Mouse (Mus musculus): Measurements from ENCODE around the gene Adgrg1. TPM values are rescaled to one million over a fixed set of nuclear protein-coding genes. Genes with fewer than 3 reads are reported as not detected.
"Not testable (repeated sequence)": the region's sequence is repeated elsewhere in the genome, so short reads cannot be mapped to it uniquely, and the experiment has no call there.

Gene Adgrg1
- total and polyA plus RNA-seq, 2 experiments, result 0.55 to 4.2 TPM

GRCm38 (mm10) chr8:95023201-95023600, 48.6 kb downstream of the Adgrg1 start:
- H3K79me2 ChIP-seq (ENCODE audit: control insufficient read depth, insufficient read depth, low read length), result no peaks in the 10 kb centered on the region
- TF ChIP-seq CTCF (IDR thresholded peaks at IDR 0.05; ENCODE audit: low read depth, low read length), result no peak
- no peak for TF ChIP-seq POLR2A (IDR thresholded peaks at IDR 0.05; ENCODE audit: extremely low read depth, insufficient read depth, low read length)
- no peak overlapping the region for H3K27ac ChIP-seq (replicated peaks; ENCODE audit: insufficient read depth, low read depth, low read length)
- H3K4me1 ChIP-seq (ENCODE audit: control insufficient read depth, insufficient read depth, low read length), result 0 out of 2 replicates have a peak, but pooled peaks cover 3% of the 10 kb centered on the region
- 47% methylated on average over 8 of the region's 8 CpGs for WGBS
- H3K9ac ChIP-seq (ENCODE audit: low read depth, low read length), result no peak overlapping the region
- H3K27me3 ChIP-seq (ENCODE audit: control insufficient read depth, insufficient read depth, low read length), result 0 out of 2 replicates have a peak, but pooled peaks cover 2% of the 10 kb centered on the region
- no peak overlapping the region for H3K4me3 ChIP-seq (ENCODE audit: insufficient read depth, low read depth, low read length)
- no peaks in the 10 kb centered on the region for H3K36me3 ChIP-seq (ENCODE audit: control insufficient read depth, insufficient read depth, low read length)
- DNase-seq (ENCODE audit: extremely low read depth, low read depth, low spot score), result no peak

GRCm38 (mm10) chr8:95024387-95024786, 49.8 kb downstream of the Adgrg1 start:
- WGBS, result 80% methylated on average over 4 of the region's 4 CpGs
- no peak for DNase-seq (ENCODE audit: extremely low read depth, low read depth, low spot score)

GRCm38 (mm10) chr8:95025421-95025820, 50.9 kb downstream of the Adgrg1 start:
- H3K79me2 ChIP-seq (ENCODE audit: control insufficient read depth, insufficient read depth, low read length), result no peaks in the 10 kb centered on the region
- no peak overlapping the region for H3K9ac ChIP-seq (ENCODE audit: low read depth, low read length)
- WGBS, result 55% methylated on average over 2 of the region's 2 CpGs
- 0 out of 2 replicates have a peak, but pooled peaks cover 2% of the 10 kb centered on the region for H3K27me3 ChIP-seq (ENCODE audit: control insufficient read depth, insufficient read depth, low read length)
- H3K4me1 ChIP-seq (ENCODE audit: control insufficient read depth, insufficient read depth, low read length), result 0 out of 2 replicates have a peak, but pooled peaks cover 3% of the 10 kb centered on the region
- DNase-seq (ENCODE audit: extremely low read depth, low read depth, low spot score), result no peak
- H3K36me3 ChIP-seq (ENCODE audit: control insufficient read depth, insufficient read depth, low read length), result no peaks in the 10 kb centered on the region
- H3K27ac ChIP-seq (replicated peaks; ENCODE audit: insufficient read depth, low read depth, low read length), result no peak overlapping the region
- no peak overlapping the region for H3K4me3 ChIP-seq (ENCODE audit: insufficient read depth, low read depth, low read length)
- TF ChIP-seq CTCF (IDR thresholded peaks at IDR 0.05; ENCODE audit: low read depth, low read length), result peak; percentile 39; the same call in 1 of the 2 replicates
- TF ChIP-seq POLR2A (IDR thresholded peaks at IDR 0.05; ENCODE audit: extremely low read depth, insufficient read depth, low read length), result no peak

More at GRCm38 (mm10) chr8:95024387-95024786, 49.8 kb downstream of the Adgrg1 start:
- no peak overlapping the region for H3K27ac ChIP-seq (replicated peaks; ENCODE audit: insufficient read depth, low read depth, low read length)
- 0 out of 2 replicates have a peak, but pooled peaks cover 3% of the 10 kb centered on the region for H3K4me1 ChIP-seq (ENCODE audit: control insufficient read depth, insufficient read depth, low read length)
- 0 out of 2 replicates have a peak, but pooled peaks cover 2% of the 10 kb centered on the region for H3K27me3 ChIP-seq (ENCODE audit: control insufficient read depth, insufficient read depth, low read length)
- H3K36me3 ChIP-seq (ENCODE audit: control insufficient read depth, insufficient read depth, low read length), result no peaks in the 10 kb centered on the region
- no peak for TF ChIP-seq CTCF (IDR thresholded peaks at IDR 0.05; ENCODE audit: low read depth, low read length)
- TF ChIP-seq POLR2A (IDR thresholded peaks at IDR 0.05; ENCODE audit: extremely low read depth, insufficient read depth, low read length), result no peak
- H3K9ac ChIP-seq (ENCODE audit: low read depth, low read length), result no peak overlapping the region
- no peaks in the 10 kb centered on the region for H3K79me2 ChIP-seq (ENCODE audit: control insufficient read depth, insufficient read depth, low read length)
- H3K4me3 ChIP-seq (ENCODE audit: insufficient read depth, low read depth, low read length), result no peak overlapping the region

GRCm38 (mm10) chr8:95028391-95028790, 53.8 kb downstream of the Adgrg1 start:
- not testable (repeated sequence) for H3K27ac ChIP-seq (replicated peaks; ENCODE audit: insufficient read depth, low read depth, low read length); H3K36me3 ChIP-seq (ENCODE audit: control insufficient read depth, insufficient read depth, low read length); H3K4me1 ChIP-seq (ENCODE audit: control insufficient read depth, insufficient read depth, low read length); H3K27me3 ChIP-seq (ENCODE audit: control insufficient read depth, insufficient read depth, low read length); H3K4me3 ChIP-seq (ENCODE audit: insufficient read depth, low read depth, low read length); H3K9ac ChIP-seq (ENCODE audit: low read depth, low read length); H3K79me2 ChIP-seq (ENCODE audit: control insufficient read depth, insufficient read depth, low read length); DNase-seq (ENCODE audit: extremely low read depth, low read depth, low spot score)
- WGBS, result 70% methylated on average over 7 of the region's 7 CpGs

- peak; percentile 8 for DNase-seq (ENCODE audit: extremely low read depth, low read depth, low spot score)
- no peak for TF ChIP-seq POLR2A (IDR thresholded peaks at IDR 0.05; ENCODE audit: extremely low read depth, insufficient read depth, low read length)
- no peaks in the 10 kb centered on the region for H3K4me1 ChIP-seq (ENCODE audit: control insufficient read depth, insufficient read depth, low read length)
- no peak overlapping the region for H3K9ac ChIP-seq (ENCODE audit: low read depth, low read length)
- no peak overlapping the region for H3K4me3 ChIP-seq (ENCODE audit: insufficient read depth, low read depth, low read length)
- no peaks in the 10 kb centered on the region for H3K79me2 ChIP-seq (ENCODE audit: control insufficient read depth, insufficient read depth, low read length)
- 53% methylated on average over 7 of the region's 7 CpGs for WGBS
- H3K27me3 ChIP-seq (ENCODE audit: control insufficient read depth, insufficient read depth, low read length), result no peaks in the 10 kb centered on the region
- H3K27ac ChIP-seq (replicated peaks; ENCODE audit: insufficient read depth, low read depth, low read length), result no peak overlapping the region
- H3K36me3 ChIP-seq (ENCODE audit: control insufficient read depth, insufficient read depth, low read length), result no peaks in the 10 kb centered on the region
These were observed 62.8 kb downstream of the Adgrg1 start for GRCm38 (mm10) chr8:95037106-95037925.
